Mouse (Mus musculus): ENCODE results near the gene Klhl24. TPM values are rescaled to one million over a fixed set of nuclear protein-coding genes. Genes with fewer than 3 reads are reported as not detected.

Klhl24 gene
- polyA plus RNA-seq, 1 experiment, result 22.6 TPM

- TF ChIP-seq POLR2A (IDR thresholded peaks at IDR 0.05; ENCODE audit: control insufficient read depth, low read depth, low read length) (no peak), CTCF (IDR thresholded peaks at IDR 0.05; ENCODE audit: control insufficient read depth, insufficient read depth, insufficient replicate concordance, low read depth, low read length) (no peak)
- no peaks in the 10 kb centered on the region for H3K36me3 ChIP-seq (ENCODE audit: control insufficient read depth, insufficient read depth, low read length)
- no peak overlapping the region for H3K4me3 ChIP-seq (ENCODE audit: control insufficient read depth, low read depth, low read length)
- no peaks in the 10 kb centered on the region for H3K27me3 ChIP-seq (ENCODE audit: control insufficient read depth, insufficient read depth, low read length)
- H3K27ac ChIP-seq (ENCODE audit: control insufficient read depth, insufficient read depth, low read depth, low read length), result no peak overlapping the region
- H3K4me1 ChIP-seq (ENCODE audit: control insufficient read depth, insufficient read depth, low read length), result peaks cover 5% of the 10 kb centered on the region; the same call in 1 of the 2 replicates
These were observed 47.2 kb downstream of the Klhl24 start for GRCm38 (mm10) chr16:20144568-20144967.

DNA sequence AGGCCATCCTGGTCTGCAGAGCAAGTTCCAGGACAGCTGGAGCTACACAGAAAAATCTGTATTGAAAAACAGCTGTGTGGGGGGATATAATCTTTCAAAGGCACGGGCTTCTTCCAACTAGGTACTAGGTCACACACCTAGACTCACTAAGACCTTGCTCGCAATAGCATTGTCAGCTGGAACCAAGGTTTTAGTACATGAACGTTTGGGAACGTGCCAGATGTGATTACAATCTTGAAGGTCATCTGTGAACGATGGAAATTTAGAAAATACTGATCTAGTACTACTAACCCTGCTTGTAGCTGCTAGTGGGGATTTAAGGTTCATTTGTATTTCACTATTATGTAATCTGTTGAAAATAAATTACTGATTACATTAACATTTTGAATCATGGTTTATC is 54.6 kb downstream of the Klhl24 start:
- Histone ChIP-seq H3K27me3 (ENCODE audit: control insufficient read depth, insufficient read depth, low read length) (no peaks in the 10 kb centered on the region), H3K36me3 (ENCODE audit: control insufficient read depth, insufficient read depth, low read length) (peaks cover 2% of the 10 kb centered on the region; the same call in 1 of the 2 replicates)

GRCm38 (mm10) chr16:20153742-20154141 is 56.4 kb downstream of the Klhl24 start:
- Histone ChIP-seq H3K27me3 (ENCODE audit: control insufficient read depth, insufficient read depth, low read length) (no peaks in the 10 kb centered on the region), H3K4me3 (ENCODE audit: control insufficient read depth, low read depth, low read length) (no peak overlapping the region), H3K36me3 (ENCODE audit: control insufficient read depth, insufficient read depth, low read length) (peaks cover 2% of the 10 kb centered on the region; the same call in 1 of the 2 replicates), H3K27ac (ENCODE audit: control insufficient read depth, insufficient read depth, low read depth, low read length) (no peak overlapping the region), H3K4me1 (ENCODE audit: control insufficient read depth, insufficient read depth, low read length) (no peaks in the 10 kb centered on the region)
- TF ChIP-seq CTCF (IDR thresholded peaks at IDR 0.05; ENCODE audit: control insufficient read depth, insufficient read depth, insufficient replicate concordance, low read depth, low read length), result no peak
- no peak for TF ChIP-seq POLR2A (IDR thresholded peaks at IDR 0.05; ENCODE audit: control insufficient read depth, low read depth, low read length)

More for the DNA sequence above, 54.6 kb downstream of the Klhl24 start:
- TF ChIP-seq CTCF (IDR thresholded peaks at IDR 0.05; ENCODE audit: control insufficient read depth, insufficient read depth, insufficient replicate concordance, low read depth, low read length) (no peak), POLR2A (IDR thresholded peaks at IDR 0.05; ENCODE audit: control insufficient read depth, low read depth, low read length) (no peak)
- H3K4me3 ChIP-seq (ENCODE audit: control insufficient read depth, low read depth, low read length), result no peak overlapping the region
- H3K4me1 ChIP-seq (ENCODE audit: control insufficient read depth, insufficient read depth, low read length), result no peaks in the 10 kb centered on the region
- no peak overlapping the region; the same call in 1 of the 2 replicates for H3K27ac ChIP-seq (ENCODE audit: control insufficient read depth, insufficient read depth, low read depth, low read length)

- H3K36me3 ChIP-seq (ENCODE audit: control insufficient read depth, insufficient read depth, low read length), result peaks cover 2% of the 10 kb centered on the region
- no peak for TF ChIP-seq POLR2A (IDR thresholded peaks at IDR 0.05; ENCODE audit: control insufficient read depth, low read depth, low read length)
- H3K27ac ChIP-seq (ENCODE audit: control insufficient read depth, insufficient read depth, low read depth, low read length), result no peak overlapping the region
These were observed 62.8 kb downstream of the Klhl24 start for GRCm38 (mm10) chr16:20160130-20160529.

DNA sequence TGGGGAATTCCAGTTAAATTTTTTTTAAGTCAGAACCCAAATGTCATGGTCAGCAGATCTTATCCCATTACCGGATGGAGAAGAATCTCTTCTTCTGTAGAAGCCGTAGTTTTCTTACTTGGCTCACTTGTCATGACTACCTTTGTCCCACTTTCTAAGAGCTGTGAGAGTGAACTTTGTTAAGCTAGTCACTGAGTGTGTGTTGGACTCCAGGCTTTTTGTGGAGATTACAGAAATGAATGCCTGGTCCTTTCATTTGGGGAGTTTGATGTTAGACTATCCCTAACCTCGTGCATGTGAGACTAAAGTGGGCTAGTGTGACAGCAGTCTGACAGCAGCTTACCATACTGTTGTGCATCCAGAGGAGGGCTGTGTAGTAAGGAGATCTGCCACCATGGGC is 71.7 kb downstream of the Klhl24 start:
- H3K27me3 ChIP-seq (ENCODE audit: control insufficient read depth, insufficient read depth, low read length), result no peaks in the 10 kb centered on the region
- H3K4me3 ChIP-seq (ENCODE audit: control insufficient read depth, low read depth, low read length), result no peak overlapping the region
- no peak for TF ChIP-seq POLR2A (IDR thresholded peaks at IDR 0.05; ENCODE audit: control insufficient read depth, low read depth, low read length)
- TF ChIP-seq CTCF (IDR thresholded peaks at IDR 0.05; ENCODE audit: control insufficient read depth, insufficient read depth, insufficient replicate concordance, low read depth, low read length), result no peak
- no peak overlapping the region for H3K27ac ChIP-seq (ENCODE audit: control insufficient read depth, insufficient read depth, low read depth, low read length)
- H3K36me3 ChIP-seq (ENCODE audit: control insufficient read depth, insufficient read depth, low read length), result no peaks in the 10 kb centered on the region
- no peaks in the 10 kb centered on the region for H3K4me1 ChIP-seq (ENCODE audit: control insufficient read depth, insufficient read depth, low read length)

More at GRCm38 (mm10) chr16:20160130-20160529, 62.8 kb downstream of the Klhl24 start:
- Histone ChIP-seq H3K27me3 (ENCODE audit: control insufficient read depth, insufficient read depth, low read length) (no peaks in the 10 kb centered on the region), H3K4me1 (ENCODE audit: control insufficient read depth, insufficient read depth, low read length) (no peaks in the 10 kb centered on the region), H3K4me3 (ENCODE audit: control insufficient read depth, low read depth, low read length) (no peak overlapping the region)

DNA sequence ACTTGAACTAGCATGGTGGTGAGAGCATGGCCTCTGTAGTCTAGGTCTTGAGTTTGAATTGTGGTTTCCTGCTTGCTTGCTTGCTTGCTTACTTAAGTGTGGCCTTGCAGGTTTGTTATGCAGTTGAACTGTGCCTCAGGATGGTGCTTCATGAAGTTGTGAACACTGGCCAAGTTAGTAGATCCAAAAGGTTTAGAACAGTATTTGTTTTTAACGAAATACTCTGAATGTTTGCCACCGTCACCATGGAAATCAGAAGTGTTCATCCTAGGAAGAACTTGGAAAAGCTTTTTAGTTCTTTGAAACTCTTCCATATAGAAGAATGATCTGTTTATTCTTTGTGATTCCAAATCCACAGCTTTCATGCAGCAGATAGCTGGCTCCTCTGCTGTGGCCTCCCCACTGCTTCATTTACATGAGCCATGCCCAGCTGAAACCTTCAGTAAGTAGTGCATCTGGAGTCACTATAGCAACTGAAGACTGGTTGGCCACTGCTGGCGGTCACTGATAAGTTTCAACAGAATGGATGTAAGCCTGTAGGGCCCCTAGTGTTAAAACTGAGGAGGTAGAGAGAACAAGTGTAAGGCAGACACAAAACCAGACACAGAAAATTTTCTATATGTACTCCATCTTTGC is 72.2 kb downstream of the Klhl24 start:
- H3K27me3 ChIP-seq (ENCODE audit: control insufficient read depth, insufficient read depth, low read length), result no peaks in the 10 kb centered on the region
- no peaks in the 10 kb centered on the region for H3K36me3 ChIP-seq (ENCODE audit: control insufficient read depth, insufficient read depth, low read length)
- H3K4me1 ChIP-seq (ENCODE audit: control insufficient read depth, insufficient read depth, low read length), result no peaks in the 10 kb centered on the region
- TF ChIP-seq CTCF (IDR thresholded peaks at IDR 0.05; ENCODE audit: control insufficient read depth, insufficient read depth, insufficient replicate concordance, low read depth, low read length) (no peak), POLR2A (IDR thresholded peaks at IDR 0.05; ENCODE audit: control insufficient read depth, low read depth, low read length) (no peak)
- no peak overlapping the region for H3K4me3 ChIP-seq (ENCODE audit: control insufficient read depth, low read depth, low read length)
- no peak overlapping the region for H3K27ac ChIP-seq (ENCODE audit: control insufficient read depth, insufficient read depth, low read depth, low read length)

Other genes with a start within 250 kb of the Klhl24 start
- 0.15 and 0.18 TPM in 2 replicates for gene Klhl6, start 114.5 kb upstream of the Klhl24 start, polyA plus RNA-seq (2012; rRNA removed)
- 8.1 and 8.6 TPM in 2 replicates for gene Yeats2, start 43.5 kb downstream of the Klhl24 start, polyA plus RNA-seq (2012; rRNA removed)
- gene Map6d1, start 143.8 kb downstream of the Klhl24 start, polyA plus RNA-seq (2012; rRNA removed), result 0.94 and 1.8 TPM in 2 replicates
- 48.6 and 54.1 TPM in 2 replicates for gene Parl, start 204.8 kb downstream of the Klhl24 start, polyA plus RNA-seq (2012; rRNA removed)
- gene Cyp2ab1, start 227.9 kb downstream of the Klhl24 start, polyA plus RNA-seq (2012; rRNA removed), result not detected in 2 replicates

Measured in testis, adult 2 months (tissue).